Mouse (Mus musculus) ES-E14 (cell line): ENCODE measurements at regions not wholly inside any gene's neighbourhood (a gene's known extent, or its start where the extent isn't known, plus 50 kb on each side); places are given as distances from the start of the nearest gene placed in this dataset.

Experiments
- HCFC1 ChIP-seq: IDR thresholded peaks from 2 replicates; pipeline ENCODE4 v1.6.1; 2012; ENCODE audit warnings: low read length, inconsistent platforms, borderline replicate concordance; ENCODE audit not compliant: insufficient read depth
- ZC3H11A ChIP-seq: IDR thresholded peaks from 2 replicates; pipeline ENCODE4 v1.6.1; 2012; ENCODE audit warnings: low read depth, mild to moderate bottlenecking, inconsistent platforms, low read length, borderline replicate concordance

DNA sequence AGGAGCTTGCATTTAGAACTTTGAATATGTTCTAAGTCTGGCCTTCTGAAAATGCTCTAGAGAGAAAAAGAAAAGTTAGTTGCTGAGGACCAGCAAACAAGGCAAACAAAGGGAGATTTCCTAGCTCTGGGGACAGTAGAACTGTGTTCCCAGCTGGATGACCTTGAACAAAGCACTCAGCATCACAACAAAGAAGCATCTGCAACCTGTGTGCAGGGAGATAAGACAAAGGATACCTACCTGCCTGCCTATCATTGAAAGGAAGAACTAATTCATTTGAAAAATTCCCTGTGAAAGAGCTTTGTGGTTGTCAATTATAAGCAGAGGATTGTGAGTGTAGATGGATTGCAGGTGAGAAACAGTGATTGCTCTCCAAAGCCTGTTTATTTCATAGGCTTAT lies 451.1 kb upstream of the B430305J03Rik start:
- TF ChIP-seq HCFC1: no peak
- TF ChIP-seq ZC3H11A: no peak
